Mouse (Mus musculus): ENCODE results near the gene Fgf2.

DNA sequence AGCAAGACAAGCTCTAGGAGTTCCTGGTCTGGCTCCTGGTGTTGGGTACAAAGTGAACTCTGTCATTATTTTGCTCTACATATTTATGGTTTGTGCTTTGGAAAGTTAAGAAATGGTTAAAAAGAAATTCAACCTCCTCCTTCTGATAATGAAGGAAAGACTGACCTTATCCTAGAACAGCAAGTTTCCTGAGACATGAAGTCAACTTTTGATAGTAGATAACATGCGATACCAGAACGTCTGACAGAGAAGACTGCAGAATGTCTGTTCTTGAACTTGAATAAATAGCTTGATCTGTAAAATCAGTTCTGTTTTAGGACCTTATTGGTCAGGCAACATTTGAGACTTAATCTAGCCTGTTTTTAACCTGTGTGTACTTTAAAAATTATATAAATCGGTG is 21.5 kb upstream of the Fgf2 start:
- TF ChIP-seq ELF1 (IDR thresholded peaks at IDR 0.05; ENCODE audit: low read depth, low read length) (no peak), CTCF (conservative IDR thresholded peaks at IDR 0.05 in 1 of 2, IDR thresholded peaks at IDR 0.05 in 1 of 2; ENCODE audit: low read depth in 2 of 2, low read length in 2 of 2) (no peak), TCF12 (IDR thresholded peaks at IDR 0.05; ENCODE audit: low read depth, low read length) (no peak), MEF2A (IDR thresholded peaks at IDR 0.05; ENCODE audit: borderline replicate concordance, low read depth, low read length) (no peak), POLR2A (IDR thresholded peaks at IDR 0.05; ENCODE audit: low read depth, low read length) (no peak), SIN3A (IDR thresholded peaks at IDR 0.05; ENCODE audit: low read length) (no peak), MAX (IDR thresholded peaks at IDR 0.05; ENCODE audit: low read length) (no peak)
